Mouse (Mus musculus) embryo, embryonic 11.5 days (tissue): Measurements from ENCODE around the gene Hoxc10.

Experiments used
- DNase-seq: peaks from one replicate; pipeline ENCODE4 v3.0.0-alpha.2; 2012; ENCODE audit warnings: low read depth, low spot score

Gene Hoxc10

GRCm38 (mm10) chr15:103011928-103012486 is 45.4 kb downstream of the Hoxc10 start:
- DNase-seq: no peak

GRCm38 (mm10) chr15:103013238-103013984 is 46.8 kb downstream of the Hoxc10 start:
- DNase-seq: peak; percentile 82

GRCm38 (mm10) chr15:103014166-103015008 is 47.8 kb downstream of the Hoxc10 start:
- DNase-seq: peak; percentile 77

- DNase-seq: no peak
Observed at GRCm38 (mm10) chr15:103015009-103015399, 48.4 kb downstream of the Hoxc10 start.

- DNase-seq: no peak
Observed at GRCm38 (mm10) chr15:103015406-103016166, 49.0 kb downstream of the Hoxc10 start.

- no peak for DNase-seq
Observed at GRCm38 (mm10) chr15:103018636-103019035, 52.0 kb downstream of the Hoxc10 start, which contains the start of gene Hoxc4. Gene Hoxc4 (plus strand): TSS chr15:103018934.

- DNase-seq: no peak
Observed at GRCm38 (mm10) chr15:103020899-103021418, 54.4 kb downstream of the Hoxc10 start.
